Mouse (Mus musculus) heart, embryonic 16.5 days (tissue): ENCODE data around the gene Gabrd. TPM values are rescaled to one million over a fixed set of nuclear protein-coding genes. Genes with fewer than 3 reads are reported as not detected.
A peak's percentile ranks its signal among the peaks of the same experiment; 100 is the strongest.

ENCODE experiments used
- ATAC-seq: fragments of 200-750 bp; cut with Nextera tagmentation; replicated peaks from 2 replicates; pipeline ENCODE4 v1.8.0; 2017; ENCODE audit warnings: moderate number of reproducible peaks; ENCODE audit not compliant: insufficient read depth, low FRiP score; ENCODE audit errors: extremely low read depth
- H3K27ac ChIP-seq: fragments of 300-500 bp; sonication (generic); 2 replicates; pipeline ENCODE4 v1.5.1; 2014; ENCODE audit warnings: mild to moderate bottlenecking, low read length, control low read depth, moderate library complexity
- H3K27me3 ChIP-seq: fragments of 300-500 bp; sonication (generic); 2 replicates; pipeline ENCODE4 v1.6.1; 2014; ENCODE audit warnings: low read length, mixed read lengths; ENCODE audit not compliant: control insufficient read depth, insufficient read depth
- H3K36me3 ChIP-seq: fragments of 300-500 bp; sonication (generic); 2 replicates; pipeline ENCODE4 v1.6.1; 2014; ENCODE audit not compliant: control insufficient read depth, insufficient read depth
- H3K4me1 ChIP-seq: fragments of 300-500 bp; sonication (generic); 2 replicates; pipeline ENCODE4 v1.6.1; 2014; ENCODE audit warnings: low read length, mixed read lengths; ENCODE audit not compliant: control insufficient read depth, insufficient read depth
- H3K4me2 ChIP-seq: fragments of 300-500 bp; sonication (generic); 2 replicates; pipeline ENCODE4 v1.6.1; 2014; ENCODE audit warnings: low read depth, mild to moderate bottlenecking, control low read depth, low read length
- H3K4me3 ChIP-seq: fragments of 300-500 bp; sonication (generic); 2 replicates; pipeline ENCODE4 v1.5.1; 2014; ENCODE audit warnings: mild to moderate bottlenecking, control low read depth, low read length
- H3K9ac ChIP-seq: fragments of 300-500 bp; sonication (generic); 2 replicates; pipeline ENCODE4 v1.6.1; 2014; ENCODE audit warnings: low read length, control low read depth
- H3K9me3 ChIP-seq: fragments of 300-500 bp; sonication (generic); replicated peaks from 2 replicates; pipeline ENCODE4 v1.6.1; 2016; ENCODE audit warnings: low read length; ENCODE audit not compliant: control insufficient read depth
- WGBS: fragments of 180-500 bp; shearing (Covaris S2); extraction: QIAGEN DNeasy Blood & Tissue Kit; methylation state at CpG from one replicate; pipeline ENCODE4 v1.1.7; 2014; 5-methylcytosine and 5-hydroxymethylcytosine counted together
- polyA plus RNA-seq: library from polyadenylated mRNA; unstranded; fragments of >200 nt; fragmentation: Nextera tagmentation; extraction: Ambion mirVana; gene quantifications from 2 replicates; pipeline ENCODE4 v1.2.1, GENCODE M21; 2015

Gene Gabrd
- polyA plus RNA-seq, 1 experiment from 2014 or later = 0.12 TPM

GRCm38 (mm10) chr4:155420137-155420536 is 22.2 kb upstream of the Gabrd start:
- Histone ChIP-seq H3K36me3 (no peaks in the 10 kb centered on the region), H3K9me3 (no peaks in the 10 kb centered on the region), H3K4me3 (no peak overlapping the region), H3K4me2 (no peak overlapping the region), H3K27me3 (no peaks in the 10 kb centered on the region), H3K4me1 (no peaks in the 10 kb centered on the region), H3K9ac (no peak overlapping the region), H3K27ac (no peak overlapping the region)
- no peak for ATAC-seq
- WGBS = 77% methylated on average over 3 of the region's 3 CpGs

DNA sequence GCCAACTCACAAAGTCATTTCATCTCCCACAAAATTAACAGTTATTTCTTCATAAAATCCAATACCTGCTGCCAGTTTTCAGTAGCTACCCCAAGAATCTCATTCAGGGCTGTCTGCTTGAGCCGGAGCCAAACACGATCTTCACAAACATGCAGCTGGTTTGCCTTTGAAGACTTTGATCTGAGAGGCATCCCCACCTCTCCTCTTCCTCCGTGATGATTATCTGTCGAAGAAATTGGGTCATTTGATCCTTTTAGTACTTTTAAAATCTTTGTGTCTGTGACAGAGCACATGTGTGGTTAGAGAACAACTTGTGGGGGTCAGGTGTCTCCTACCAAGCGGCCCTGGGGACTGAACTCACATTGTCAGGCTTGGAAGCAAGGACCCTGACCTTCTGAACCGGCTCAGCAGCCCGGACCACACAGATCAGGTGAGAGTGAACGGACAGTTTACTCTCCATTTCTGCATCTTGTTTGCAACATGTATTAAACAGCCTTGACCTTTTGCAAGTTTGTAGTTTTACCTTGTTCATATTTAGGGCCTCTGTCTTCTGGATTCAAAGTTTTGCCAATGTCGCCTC is 16.8 kb upstream of the Gabrd start:
- Histone ChIP-seq H3K9me3 (no peaks in the 10 kb centered on the region), H3K9ac (no peak overlapping the region), H3K27ac (no peak overlapping the region), H3K4me3 (no peak overlapping the region), H3K36me3 (no peaks in the 10 kb centered on the region), H3K4me1 (no peaks in the 10 kb centered on the region), H3K4me2 (no peak overlapping the region), H3K27me3 (no peaks in the 10 kb centered on the region)
- no peak for ATAC-seq
- WGBS = 68% methylated on average over 9 of the region's 9 CpGs

GRCm38 (mm10) chr4:155413641-155414335 is 15.9 kb upstream of the Gabrd start:
- no peak for ATAC-seq
- H3K9ac ChIP-seq = no peak overlapping the region
- H3K4me1 ChIP-seq = peaks cover 1% of the 10 kb centered on the region; the same call in 1 of the 2 replicates
- WGBS = 83% methylated on average over 11 of the region's 11 CpGs
- no peaks in the 10 kb centered on the region for H3K36me3 ChIP-seq
- peaks cover 6% of the 10 kb centered on the region; the same call in 1 of the 2 replicates for H3K27me3 ChIP-seq
- H3K4me3 ChIP-seq = no peak overlapping the region
- no peaks in the 10 kb centered on the region for H3K9me3 ChIP-seq
- no peak overlapping the region for H3K27ac ChIP-seq
- no peak overlapping the region for H3K4me2 ChIP-seq

DNA sequence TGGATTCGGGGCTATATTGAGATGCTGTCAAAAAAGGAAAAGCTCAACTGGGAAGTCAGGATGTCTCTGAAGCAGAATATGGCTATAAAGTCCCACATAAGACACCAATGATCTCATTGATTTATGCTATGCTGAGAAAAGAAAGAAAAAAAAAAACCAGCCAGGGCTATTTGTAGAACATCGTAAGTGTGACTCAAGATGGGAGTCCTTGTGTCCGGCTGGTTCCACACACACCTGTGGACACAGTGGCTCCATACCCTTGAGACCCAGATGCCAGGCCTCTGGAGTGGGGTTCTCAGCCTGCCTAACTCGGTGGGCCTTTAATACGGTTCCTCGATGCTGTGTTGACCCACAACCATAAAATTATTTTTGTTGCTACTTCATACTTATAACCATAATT is 14.2 kb upstream of the Gabrd start:
- Histone ChIP-seq H3K36me3 (no peaks in the 10 kb centered on the region), H3K9ac (no peak overlapping the region), H3K4me2 (no peak overlapping the region), H3K4me3 (no peak overlapping the region), H3K4me1 (peaks cover 4% of the 10 kb centered on the region; the same call in 1 of the 2 replicates), H3K27ac (no peak overlapping the region), H3K9me3 (no peaks in the 10 kb centered on the region), H3K27me3 (peaks cover 9% of the 10 kb centered on the region)
- ATAC-seq = no peak
- 78% methylated on average over 6 of the region's 6 CpGs for WGBS

GRCm38 (mm10) chr4:155409058-155409776 is 11.3 kb upstream of the Gabrd start, which contains the start of gene Cfap74:
Cfap74 (plus strand) TSS chr4:155409190.
- H3K9ac ChIP-seq = peak within 1 kb of the TSS; percentile 58; the same call in 1 of the 2 replicates
- H3K9me3 ChIP-seq = peaks cover 3% of the 10 kb centered on the region; the same call in 1 of the 2 replicates
- peak within 1 kb of the TSS; percentile 57 for H3K4me3 ChIP-seq
- H3K4me2 ChIP-seq = peak within 1 kb of the TSS; percentile 88
- peaks cover 4% of the 10 kb centered on the region; the same call in 1 of the 2 replicates for H3K4me1 ChIP-seq
- 2% methylated on average over 35 of the region's 35 CpGs for WGBS
- ATAC-seq = peak; percentile 79
- no peak within 1 kb of the TSS for H3K27ac ChIP-seq
- peaks cover 9% of the 10 kb centered on the region for H3K27me3 ChIP-seq
- no peaks in the 10 kb centered on the region for H3K36me3 ChIP-seq

DNA sequence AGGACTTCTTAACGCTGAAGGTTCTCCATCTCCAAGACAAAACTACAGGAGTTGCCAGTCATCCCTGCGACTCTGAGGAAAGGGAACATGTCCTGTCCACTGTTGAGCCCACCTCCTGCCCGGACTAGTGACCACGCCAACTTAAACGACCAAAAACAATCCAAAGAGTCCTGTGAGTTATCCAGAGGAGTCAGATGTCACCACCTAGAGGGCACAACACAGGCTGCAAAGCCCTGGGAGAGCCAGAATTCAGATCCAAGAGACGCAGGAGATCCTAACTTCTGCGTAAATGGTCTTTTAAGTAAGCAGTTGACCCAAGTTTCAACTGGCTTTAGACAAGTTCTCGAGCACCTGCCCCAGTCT is 10.8 kb upstream of the Gabrd start:
- H3K4me3 ChIP-seq = peak overlapping the region; percentile 57
- peaks cover 4% of the 10 kb centered on the region; the same call in 1 of the 2 replicates for H3K9me3 ChIP-seq
- H3K36me3 ChIP-seq = no peaks in the 10 kb centered on the region
- 3% methylated on average over 8 of the region's 8 CpGs for WGBS
- peak overlapping the region; percentile 88 for H3K4me2 ChIP-seq
- H3K4me1 ChIP-seq = peaks cover 4% of the 10 kb centered on the region; the same call in 1 of the 2 replicates
- ATAC-seq = no peak; the same call in 1 of the 2 replicates
- no peak overlapping the region for H3K27ac ChIP-seq
- H3K9ac ChIP-seq = no peak overlapping the region
- peaks cover 9% of the 10 kb centered on the region for H3K27me3 ChIP-seq

- Histone ChIP-seq H3K36me3 (no peaks in the 10 kb centered on the region), H3K27ac (no peak overlapping the region), H3K9ac (no peak overlapping the region), H3K4me2 (no peak overlapping the region), H3K4me3 (no peak overlapping the region), H3K27me3 (peaks cover 13% of the 10 kb centered on the region), H3K9me3 (peaks cover 4% of the 10 kb centered on the region; the same call in 1 of the 2 replicates), H3K4me1 (no peaks in the 10 kb centered on the region; the same call in 1 of the 2 replicates)
- ATAC-seq = no peak
- WGBS = 63% methylated on average over 1 of the region's 1 CpGs
Observed at GRCm38 (mm10) chr4:155402489-155402888, 4.6 kb upstream of the Gabrd start.

DNA sequence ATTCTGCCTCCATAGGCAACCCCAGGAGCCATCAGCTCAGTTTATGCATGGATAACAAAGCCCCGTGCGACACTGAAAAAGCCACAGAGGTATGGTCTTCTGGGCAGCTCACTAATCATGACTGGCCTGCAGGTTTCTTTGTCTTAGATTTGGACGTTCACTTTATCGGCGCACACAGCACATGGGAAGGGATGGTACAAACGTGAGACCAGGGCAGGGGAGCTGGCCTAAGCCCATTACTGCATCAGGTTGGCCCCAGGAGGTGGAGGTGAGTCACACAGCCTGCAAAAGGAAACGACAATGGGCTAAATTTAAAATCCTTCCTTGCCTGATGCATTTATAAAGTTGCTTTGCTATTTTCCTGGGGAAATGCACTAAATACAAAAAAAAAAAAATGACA is 3.2 kb upstream of the Gabrd start:
- no peak overlapping the region for H3K4me3 ChIP-seq
- H3K9ac ChIP-seq = no peak overlapping the region
- no peaks in the 10 kb centered on the region; the same call in 1 of the 2 replicates for H3K4me1 ChIP-seq
- no peak overlapping the region for H3K4me2 ChIP-seq
- no peak for ATAC-seq
- peaks cover 4% of the 10 kb centered on the region; the same call in 1 of the 2 replicates for H3K9me3 ChIP-seq
- H3K27me3 ChIP-seq = peaks cover 23% of the 10 kb centered on the region
- no peaks in the 10 kb centered on the region for H3K36me3 ChIP-seq
- H3K27ac ChIP-seq = no peak overlapping the region
- WGBS = 65% methylated on average over 7 of the region's 7 CpGs

GRCm38 (mm10) chr4:155398222-155398540 is 269 bp upstream of the Gabrd start:
- peaks cover 33% of the 10 kb centered on the region for H3K27me3 ChIP-seq
- 4% methylated on average over 9 of the region's 9 CpGs for WGBS

More at GRCm38 (mm10) chr4:155398222-155398540, 269 bp upstream of the Gabrd start:
- Histone ChIP-seq H3K4me2 (peak overlapping the region; percentile 57), H3K4me3 (peak overlapping the region; percentile 33; the same call in 1 of the 2 replicates), H3K36me3 (no peaks in the 10 kb centered on the region), H3K4me1 (no peaks in the 10 kb centered on the region; the same call in 1 of the 2 replicates), H3K27ac (no peak overlapping the region), H3K9me3 (no peaks in the 10 kb centered on the region), H3K9ac (no peak overlapping the region)
- ATAC-seq = no peak
